Mouse (Mus musculus) testis, postnatal 10 days (tissue): ENCODE data around the gene Sbf1.

Experiments
- DNase-seq: peaks from one replicate; pipeline ENCODE4 v3.0.0; 2021; ENCODE audit warnings: low spot score

The Sbf1 gene

DNA sequence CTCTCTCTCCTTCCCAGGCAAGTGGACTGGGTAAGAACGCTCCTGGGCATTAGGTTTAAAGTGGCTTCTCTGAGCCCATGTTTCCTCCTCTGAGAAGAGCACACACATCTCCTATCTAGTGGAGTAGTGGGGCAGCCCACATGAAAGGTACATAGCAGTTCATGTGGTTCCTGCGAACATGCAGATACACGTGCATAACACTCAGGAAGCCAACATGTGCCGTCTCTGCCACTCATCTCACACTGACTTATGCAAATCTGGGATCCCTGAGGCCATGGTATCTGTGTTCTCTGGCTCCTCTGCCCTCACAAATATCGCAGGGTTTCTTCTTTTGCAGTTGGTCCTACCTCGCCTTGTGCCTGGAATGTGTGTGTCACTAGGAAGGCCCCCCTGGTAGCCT, 32.6 kb downstream of the Sbf1 start:
- no peak for DNase-seq

DNA sequence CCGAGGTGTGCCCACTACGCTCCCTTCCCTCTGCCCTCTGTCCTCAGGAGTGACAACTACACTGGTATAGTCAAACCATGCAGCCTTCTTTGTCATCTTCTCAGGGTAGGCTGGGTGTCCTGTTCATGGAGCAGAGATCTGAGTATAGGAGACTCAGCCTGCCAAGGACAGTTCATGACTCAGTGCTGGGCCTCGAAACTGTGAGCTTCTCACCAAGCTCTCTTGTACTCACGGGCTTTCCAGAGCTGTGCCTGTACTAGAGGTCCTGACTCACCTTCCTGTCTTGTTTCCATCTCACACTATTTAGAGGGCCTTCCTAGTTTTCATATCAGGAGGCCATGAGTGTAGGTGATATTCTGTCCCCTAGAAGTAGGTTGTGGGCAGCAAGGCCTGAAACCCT, 37.7 kb downstream of the Sbf1 start:
- DNase-seq, result no peak

DNA sequence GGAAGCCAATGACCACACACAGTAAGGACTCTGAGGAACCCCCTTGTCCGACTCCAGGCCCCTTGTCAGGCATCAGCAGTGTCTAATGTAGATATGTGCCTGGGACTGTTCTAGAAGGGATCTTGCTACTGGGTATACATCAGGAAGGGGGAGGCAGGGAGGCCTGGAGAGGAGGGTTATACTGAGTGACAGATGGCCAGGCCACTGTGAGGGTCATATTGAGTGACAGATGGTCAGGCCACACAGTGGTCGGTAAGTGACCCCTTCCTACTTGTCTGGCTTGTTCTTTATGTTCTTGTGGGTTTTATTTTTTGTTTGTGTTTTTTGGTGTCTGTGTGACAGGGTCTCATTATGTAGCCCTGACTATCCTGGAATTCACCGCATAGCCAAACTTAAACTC, 39.6 kb downstream of the Sbf1 start:
- DNase-seq, result no peak

DNA sequence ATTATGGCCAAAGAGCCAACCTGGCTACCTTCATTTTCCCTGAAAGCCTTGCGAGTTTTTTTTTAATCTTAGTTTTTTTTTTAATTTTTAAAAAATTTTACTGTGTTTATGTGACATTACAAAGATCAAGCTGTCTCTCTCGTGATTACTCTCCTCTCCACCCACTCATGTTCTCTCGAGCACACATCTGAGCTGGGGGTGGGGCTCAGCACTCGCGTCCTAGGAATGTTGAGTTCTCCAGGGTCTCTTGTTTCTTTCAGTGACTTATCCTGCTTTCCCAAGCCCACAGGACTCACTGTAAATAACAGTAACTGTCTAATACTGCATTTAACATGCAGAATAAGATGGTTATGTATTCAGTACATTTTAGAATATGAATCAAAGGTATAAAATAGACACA, 50.6 kb downstream of the Sbf1 start:
- no peak for DNase-seq

DNA sequence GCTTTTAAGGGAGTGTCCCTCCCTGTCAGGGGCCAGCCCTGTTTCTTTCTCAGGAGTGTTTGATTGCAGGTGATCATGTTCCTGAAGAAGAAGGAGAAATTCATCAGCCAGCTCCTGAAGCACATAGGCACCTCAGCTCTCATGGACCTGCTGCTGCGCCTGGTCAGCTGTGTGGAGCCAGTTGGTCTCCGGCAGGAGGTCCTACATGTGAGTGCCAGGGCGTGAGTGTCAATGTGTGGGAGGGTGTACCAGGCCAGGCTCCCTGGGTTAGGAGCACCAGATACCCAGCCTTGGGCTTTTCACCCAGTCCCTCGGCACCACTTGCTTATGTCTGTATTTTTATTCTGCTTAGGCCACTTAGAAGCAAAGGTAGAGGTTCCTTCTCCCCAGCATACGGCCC, 56.1 kb downstream of the Sbf1 start:
- DNase-seq, result no peak

DNA sequence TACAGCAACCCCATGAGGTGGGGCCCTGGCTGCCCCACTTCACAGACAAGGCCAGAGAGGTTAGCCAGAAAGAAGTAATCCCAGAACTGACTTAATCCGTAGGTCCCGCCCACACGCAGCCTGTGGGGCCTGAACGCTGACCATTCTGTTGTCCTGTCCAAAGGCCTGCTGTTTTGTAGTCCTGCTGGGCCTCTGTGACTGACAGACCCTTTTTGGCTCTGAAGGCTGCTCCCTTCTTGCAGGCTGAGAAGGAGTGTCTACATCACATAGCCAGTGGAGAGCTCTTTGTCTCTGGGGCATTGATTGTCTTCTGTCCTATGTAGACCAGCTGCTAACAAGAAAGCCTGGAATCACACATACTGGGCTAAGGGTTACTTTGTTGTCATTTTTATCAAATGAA, 59.8 kb downstream of the Sbf1 start:
- DNase-seq, result peak; percentile 53

DNA sequence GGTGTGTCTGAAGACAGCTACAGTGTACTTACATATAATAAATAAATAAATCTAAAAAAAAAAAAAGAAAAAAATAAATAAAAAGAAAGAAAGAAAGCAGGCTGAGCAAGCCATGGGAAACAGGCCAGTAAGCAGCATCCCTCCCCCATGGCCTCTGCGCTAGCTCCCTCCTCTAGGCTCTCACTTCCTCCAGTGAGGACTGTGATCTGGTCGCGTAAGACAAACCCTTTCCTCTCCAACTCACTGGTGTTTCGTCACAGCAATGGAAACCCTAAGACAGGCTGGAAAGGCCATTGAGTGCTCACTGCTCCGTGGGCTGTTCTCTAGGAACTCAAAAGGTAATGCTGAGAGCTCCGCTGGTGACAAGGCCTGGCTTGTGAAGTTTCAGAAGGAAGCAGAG, 66.0 kb downstream of the Sbf1 start:
- DNase-seq, result no peak

DNA sequence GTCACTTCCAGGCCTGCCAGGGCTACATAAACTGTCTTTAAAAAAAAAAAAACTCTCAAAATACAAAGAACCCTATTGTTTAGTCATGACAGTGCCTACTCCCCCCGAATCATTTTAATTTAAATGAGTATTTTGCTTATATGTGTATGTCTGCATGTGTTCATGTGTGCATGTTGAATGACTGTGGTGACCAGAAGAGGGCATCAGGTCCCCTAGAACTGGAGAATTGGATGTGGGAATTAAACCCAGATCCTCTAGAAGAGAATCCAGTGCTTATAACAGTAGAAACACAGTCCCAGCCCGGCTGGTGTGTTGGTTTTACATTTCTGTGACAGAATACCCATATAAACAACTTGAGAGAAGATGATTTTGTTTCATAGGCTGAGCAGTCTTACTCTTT, 74.1 kb downstream of the Sbf1 start:
- no peak for DNase-seq

DNA sequence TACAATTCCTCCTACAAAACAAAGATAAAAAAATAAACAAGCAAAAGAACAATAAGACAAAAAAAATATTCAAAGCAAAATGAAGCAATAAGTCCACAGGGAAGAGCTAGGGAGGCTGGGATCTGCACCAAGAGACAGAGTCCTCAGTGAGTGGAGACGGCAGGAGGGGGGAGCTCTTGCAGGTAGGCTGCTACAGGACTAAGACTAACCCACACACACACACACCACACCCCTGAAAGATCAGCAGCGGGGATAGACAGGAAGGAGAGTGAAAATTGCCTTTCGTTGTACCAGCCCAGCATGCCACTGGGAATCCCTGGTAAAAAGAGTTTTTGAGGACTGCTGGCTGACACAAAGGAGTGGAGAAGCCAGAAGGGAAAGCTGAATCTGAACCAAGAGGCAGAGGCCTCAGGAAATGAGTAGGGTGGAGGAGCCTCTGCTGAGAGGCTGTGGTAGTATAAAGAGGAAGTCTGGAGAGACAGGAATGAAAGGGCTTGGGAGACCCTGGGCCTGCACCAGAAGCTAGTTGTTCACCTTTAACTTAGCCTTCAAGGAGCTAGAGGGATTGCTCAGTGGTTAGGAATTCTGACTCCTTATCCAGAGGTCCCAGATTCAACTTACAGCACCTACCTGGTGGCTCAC, 75.2 kb downstream of the Sbf1 start:
- DNase-seq, result no peak
